Mouse (Mus musculus) CH12.LX (cell line): ENCODE measurements at regions not wholly inside any gene's neighbourhood (a gene's known extent, or its start where the extent isn't known, plus 50 kb on each side); places are given as distances from the start of the nearest gene placed in this dataset.

Experiments
- DNase-seq: peaks from one replicate; pipeline ENCODE4 v3.0.0-alpha.2; 2013; ENCODE audit errors: extremely low read depth
- H3K27ac ChIP-seq: 2 replicates; pipeline ENCODE4 v1.5.1; 2012; ENCODE audit warnings: low read depth, mild to moderate bottlenecking, control low read depth, moderate library complexity; ENCODE audit not compliant: insufficient read depth
- H3K27me3 ChIP-seq: replicated peaks from 2 replicates; pipeline ENCODE3; 2012; ENCODE audit warnings: inconsistent platforms
- H3K36me3 ChIP-seq, 2 experiments: replicated peaks in 1 of 2; 2 replicates each; pipeline versions ENCODE3 to v1.6.1; 2012; ENCODE audit warnings: inconsistent platforms in 1 of 2, low read length in 1 of 2, mild to moderate bottlenecking in 1 of 2, mixed read lengths in 1 of 2, moderate library complexity in 1 of 2; ENCODE audit not compliant: control insufficient read depth in 1 of 2, insufficient read depth in 1 of 2
- H3K4me1 ChIP-seq, 2 experiments: 2 replicates each; pipeline ENCODE4 v1.6.1; 2012; ENCODE audit warnings: inconsistent platforms in 1 of 2, moderate library complexity in 1 of 2; ENCODE audit not compliant: insufficient read depth in 2 of 2, control insufficient read depth in 1 of 2
- H3K4me2 ChIP-seq: 2 replicates; pipeline ENCODE4 v1.6.1; 2012; ENCODE audit warnings: low read depth, mild to moderate bottlenecking, control low read depth; ENCODE audit not compliant: poor library complexity, insufficient read depth, severe bottlenecking
- H3K4me3 ChIP-seq, 3 experiments: fragments of 150-350 bp in 1 of 3; sonication (generic) in 1 of 3; replicated peaks in 1 of 3; 2 replicates each; pipeline versions ENCODE3 to v1.5.1; 2011 to 2012; ENCODE audit warnings: low read depth in 2 of 3, low read length in 2 of 3, mild to moderate bottlenecking in 2 of 3, moderate library complexity in 2 of 3, control low read depth in 1 of 3, improper control_type of control experiment in 1 of 3, inconsistent platforms in 1 of 3, mixed read lengths in 1 of 3; ENCODE audit not compliant: poor library complexity in 1 of 3
- H3K79me2 ChIP-seq: replicated peaks from 2 replicates; pipeline ENCODE4 v1.6.1; 2012; ENCODE audit warnings: mild to moderate bottlenecking, moderate library complexity; ENCODE audit not compliant: control insufficient read depth, poor library complexity, insufficient read depth, severe bottlenecking; ENCODE audit errors: extremely low read depth
- H3K9ac ChIP-seq: 2 replicates; pipeline ENCODE4 v1.6.1; 2012; ENCODE audit warnings: low read depth, mild to moderate bottlenecking, control low read depth, moderate library complexity; ENCODE audit not compliant: insufficient read depth
- H3K9me3 ChIP-seq: replicated peaks from 2 replicates; pipeline ENCODE3; 2012; ENCODE audit warnings: low read length, inconsistent platforms, mixed read lengths
- BHLHE40 ChIP-seq: IDR thresholded peaks from 2 replicates; pipeline ENCODE4 v1.6.1; 2011; ENCODE audit warnings: mild to moderate bottlenecking, low read depth, low read length, improper control_type of control experiment
- CHD1 ChIP-seq: IDR thresholded peaks from 2 replicates; pipeline ENCODE4 v1.6.1; 2012; ENCODE audit warnings: low read depth, low read length, improper control_type of control experiment, inconsistent platforms
- CHD2 ChIP-seq: IDR thresholded peaks from 2 replicates; pipeline ENCODE4 v1.6.1; 2011; ENCODE audit warnings: low read length, improper control_type of control experiment
- ELF1 ChIP-seq: IDR thresholded peaks from 2 replicates; pipeline ENCODE4 v1.6.1; 2014; ENCODE audit warnings: low read depth, mild to moderate bottlenecking, inconsistent platforms, low read length, improper control_type of control experiment
- EP300 ChIP-seq: IDR thresholded peaks from 2 replicates; pipeline ENCODE4 v1.6.1; 2011; ENCODE audit warnings: low read length, improper control_type of control experiment
- IRF4 ChIP-seq: IDR thresholded peaks from 2 replicates; pipeline ENCODE4 v1.6.1; 2014; ENCODE audit warnings: low read depth, mild to moderate bottlenecking, inconsistent platforms, low read length, improper control_type of control experiment
- JUND ChIP-seq: conservative IDR thresholded peaks from 2 replicates; pipeline ENCODE4 v1.6.1; 2011; ENCODE audit warnings: low read depth, low read length, improper control_type of control experiment
- KAT2A ChIP-seq: IDR thresholded peaks from 2 replicates; pipeline ENCODE4 v1.6.1; 2012; ENCODE audit warnings: low read length, improper control_type of control experiment, inconsistent platforms; ENCODE audit not compliant: insufficient replicate concordance
- MAFK ChIP-seq: IDR thresholded peaks from 2 replicates; pipeline ENCODE4 v1.6.1; 2011; ENCODE audit warnings: low read length, improper control_type of control experiment; ENCODE audit not compliant: insufficient replicate concordance
- MAX ChIP-seq: IDR thresholded peaks from 2 replicates; pipeline ENCODE4 v1.6.1; 2011; ENCODE audit warnings: low read length, improper control_type of control experiment
- MAZ ChIP-seq: IDR thresholded peaks from 2 replicates; pipeline ENCODE4 v1.6.1; 2012; ENCODE audit warnings: low read depth, mild to moderate bottlenecking, inconsistent platforms, low read length, improper control_type of control experiment, moderate library complexity
- MEF2A ChIP-seq: IDR thresholded peaks from 2 replicates; pipeline ENCODE4 v1.6.1; 2014; ENCODE audit warnings: low read depth, mild to moderate bottlenecking, inconsistent platforms, low read length, improper control_type of control experiment, borderline replicate concordance
- MYC ChIP-seq: IDR thresholded peaks from 2 replicates; pipeline ENCODE4 v1.6.1; 2011; ENCODE audit warnings: low read depth, mild to moderate bottlenecking, improper control_type of control experiment, low read length
- NELFE ChIP-seq: IDR thresholded peaks from 2 replicates; pipeline ENCODE4 v1.6.1; 2011; ENCODE audit warnings: low read depth, low read length, improper control_type of control experiment
- POLR2AphosphoS2 ChIP-seq: IDR thresholded peaks from 2 replicates; pipeline ENCODE4 v1.6.1; 2011; ENCODE audit warnings: low read depth, low read length, improper control_type of control experiment
- RCOR1 ChIP-seq: conservative IDR thresholded peaks from 2 replicates; pipeline ENCODE4 v1.6.1; 2012; ENCODE audit warnings: low read depth, mild to moderate bottlenecking, inconsistent platforms, low read length, improper control_type of control experiment
- SMC3 ChIP-seq: IDR thresholded peaks from 2 replicates; pipeline ENCODE4 v1.6.1; 2011; ENCODE audit warnings: low read depth, low read length, improper control_type of control experiment
- USF1 ChIP-seq: IDR thresholded peaks from 2 replicates; pipeline ENCODE4 v1.6.1; 2014; ENCODE audit warnings: low read depth, mild to moderate bottlenecking, inconsistent platforms, low read length, improper control_type of control experiment
- USF2 ChIP-seq: conservative IDR thresholded peaks from 2 replicates; pipeline ENCODE4 v1.6.1; 2011; ENCODE audit warnings: low read depth, low read length, improper control_type of control experiment
- ZC3H11A ChIP-seq: IDR thresholded peaks from 2 replicates; pipeline ENCODE4 v1.6.1; 2012; ENCODE audit warnings: low read depth, mild to moderate bottlenecking, inconsistent platforms, low read length, improper control_type of control experiment
- ZKSCAN1 ChIP-seq: IDR thresholded peaks from 2 replicates; pipeline ENCODE4 v1.6.1; 2012; ENCODE audit warnings: low read depth, inconsistent platforms, low read length, improper control_type of control experiment, borderline replicate concordance
- ZMIZ1 ChIP-seq: IDR thresholded peaks from 2 replicates; pipeline ENCODE4 v1.6.1; 2012; ENCODE audit warnings: low read depth, mild to moderate bottlenecking, inconsistent platforms, low read length, improper control_type of control experiment
- ZNF384 ChIP-seq: IDR thresholded peaks from 2 replicates; pipeline ENCODE4 v1.6.1; 2012; ENCODE audit warnings: low read depth, low read length, improper control_type of control experiment, inconsistent platforms
- dilution Hi-C: fragments of 300-500 bp; cut with MboI; formaldehyde crosslinking; loops from 2 replicates; pipeline ENCODE4 v1.14.3; 2020; ENCODE audit warnings: low sequenced_read_pairs; ENCODE audit not compliant: extremely low pct_unique_long_range_greater_than_20kb, extremely low pct_ligation_motif_present
- in situ Hi-C: fragments of 300-500 bp; cut with MboI; formaldehyde crosslinking; loops from 3 replicates; pipeline ENCODE4 v1.14.3; 2019; ENCODE audit warnings: low sequenced_read_pairs, low pct_ligation_motif_present, low pct_unique_long_range_greater_than_20kb, mixed read lengths

GRCm38 (mm10) chr5:106296721-106297120 lies 161.2 kb downstream of the Barhl2 start:
- in situ Hi-C loops (no loop called here), dilution Hi-C loops (no loop called here)
- TF ChIP-seq NELFE, result no peak
- no peak for TF ChIP-seq ZC3H11A
- TF ChIP-seq MAFK, result no peak
- no peak for TF ChIP-seq CHD1
- no peaks in the 10 kb centered on the region for H3K79me2 ChIP-seq
- no peak overlapping the region for H3K27ac ChIP-seq
- no peaks in the 10 kb centered on the region for H3K27me3 ChIP-seq
- H3K4me2 ChIP-seq, result no peak overlapping the region
- H3K4me1 ChIP-seq, result no peaks in the 10 kb centered on the region
- DNase-seq, result no peak
- H3K9ac ChIP-seq, result no peak overlapping the region
- H3K9me3 ChIP-seq, result no peaks in the 10 kb centered on the region
- H3K36me3 ChIP-seq, result no peaks in the 10 kb centered on the region
- H3K4me3 ChIP-seq, result no peak overlapping the region

- Histone ChIP-seq H3K9ac (no peak overlapping the region), H3K4me1 (no peaks in the 10 kb centered on the region), H3K27me3 (no peaks in the 10 kb centered on the region), H3K4me3 (no peak overlapping the region), H3K27ac (no peak overlapping the region), H3K79me2 (no peaks in the 10 kb centered on the region), H3K36me3 (no peaks in the 10 kb centered on the region), H3K4me2 (no peak overlapping the region), H3K9me3 (no peaks in the 10 kb centered on the region)
- dilution Hi-C loops (no loop called here), in situ Hi-C loops (no loop called here)
- TF ChIP-seq CHD2, result no peak
- no peak for TF ChIP-seq KAT2A
- TF ChIP-seq ZC3H11A, result no peak
- no peak for TF ChIP-seq USF2
- TF ChIP-seq ZMIZ1, result no peak
- TF ChIP-seq MYC, result no peak
- TF ChIP-seq CHD1, result no peak
- TF ChIP-seq ELF1, result no peak
- no peak for DNase-seq
These were observed 162.0 kb downstream of the Barhl2 start for GRCm38 (mm10) chr5:106295993-106296392.

- TF ChIP-seq MEF2A (no peak), CHD1 (no peak), MAFK (no peak), ZKSCAN1 (no peak), ZNF384 (no peak), ZMIZ1 (no peak), MAX (no peak), MAZ (no peak), SMC3 (no peak), JUND (no peak), USF1 (no peak), POLR2AphosphoS2 (no peak), CHD2 (no peak), EP300 (no peak), ELF1 (no peak), MYC (no peak), USF2 (no peak), IRF4 (no peak), RCOR1 (no peak), BHLHE40 (no peak)
- TF ChIP-seq, all 38 proteins: peak for 0
- H3K4me2 ChIP-seq, result no peak overlapping the region
- H3K36me3 ChIP-seq, result no peaks in the 10 kb centered on the region
- H3K27me3 ChIP-seq, result no peaks in the 10 kb centered on the region
- DNase-seq, result no peak
- no peak overlapping the region for H3K9ac ChIP-seq
- no peak overlapping the region for H3K27ac ChIP-seq
- in situ Hi-C loops, result no loop called here
- no peak overlapping the region for H3K4me3 ChIP-seq
- dilution Hi-C loops, result no loop called here
- no peaks in the 10 kb centered on the region for H3K9me3 ChIP-seq
- no peaks in the 10 kb centered on the region for H3K4me1 ChIP-seq
- no peaks in the 10 kb centered on the region for H3K79me2 ChIP-seq
These were observed 162.4 kb downstream of the Barhl2 start for GRCm38 (mm10) chr5:106295538-106295937.
